8 mouse cellular contexts compared by ENCODE assay signal in genomic region chr3:80913779-80914284, GRCm38 (mm10). TPM values are rescaled to one million over a fixed set of nuclear protein-coding genes. Genes with fewer than 3 reads are reported as not detected.
A peak's percentile ranks its signal among the peaks of the same experiment; 100 is the strongest.
DNase-seq lines count a peak whose midpoint lies in the region; ATAC-seq and TF ChIP-seq lines count a peak whose summit lies in the region.

No protein-coding gene starts in this region.

- peak overlapping the region; percentile 89 for H3K4me2 ChIP-seq in limb, embryonic 15.5 days
- H3K4me2 ChIP-seq in stomach, postnatal 0 days (replicated peaks; ENCODE audit: low read depth): peak overlapping the region; percentile 98

- H3K9ac ChIP-seq in limb, embryonic 15.5 days: peak overlapping the region; percentile 76
- H3K9ac ChIP-seq in stomach, postnatal 0 days (ENCODE audit: low read length): no peak overlapping the region

- TF ChIP-seq CTCF in stomach, postnatal 0 days (IDR thresholded peaks at IDR 0.05; ENCODE audit: low read depth): no peak

- peaks cover 8% of the 10 kb centered on the region for H3K4me1 ChIP-seq in megakaryocyte, embryonic 14.5 days
- peaks cover 5% of the 10 kb centered on the region; the same call in 1 of the 2 replicates for H3K4me1 ChIP-seq in limb, embryonic 15.5 days
- no peaks in the 10 kb centered on the region for H3K4me1 ChIP-seq in stomach, postnatal 0 days (replicated peaks; ENCODE audit: control insufficient read depth, insufficient read depth)

- peaks cover 22% of the 10 kb centered on the region for H3K27me3 ChIP-seq in megakaryocyte, embryonic 14.5 days (replicated peaks)
- no peaks in the 10 kb centered on the region for H3K27me3 ChIP-seq in limb, embryonic 15.5 days
- no peaks in the 10 kb centered on the region for H3K27me3 ChIP-seq in stomach, postnatal 0 days (ENCODE audit: control insufficient read depth, insufficient read depth, low read length)

- no peak for TF ChIP-seq EP300 in stomach, postnatal 0 days (optimal IDR thresholded peaks at IDR 0.05)

- peak overlapping the region; percentile 83 for H3K4me3 ChIP-seq in megakaryocyte, embryonic 14.5 days (replicated peaks)
- peak overlapping the region; percentile 74 for H3K4me3 ChIP-seq in limb, embryonic 15.5 days
- H3K4me3 ChIP-seq in stomach, postnatal 0 days (ENCODE audit: low read depth, low read length): peak overlapping the region; percentile 59

- peaks cover 6% of the 10 kb centered on the region; the same call in 1 of the 2 replicates for H3K9me3 ChIP-seq in megakaryocyte, embryonic 14.5 days
- H3K9me3 ChIP-seq in limb, embryonic 15.5 days: no peaks in the 10 kb centered on the region
- H3K9me3 ChIP-seq in stomach, postnatal 0 days (ENCODE audit: control insufficient read depth, low read length): no peaks in the 10 kb centered on the region

- no peaks in the 10 kb centered on the region for H3K36me3 ChIP-seq in megakaryocyte, embryonic 14.5 days (replicated peaks; ENCODE audit: low read length)
- no peaks in the 10 kb centered on the region for H3K36me3 ChIP-seq in limb, embryonic 15.5 days
- H3K36me3 ChIP-seq in stomach, postnatal 0 days (ENCODE audit: control insufficient read depth, insufficient read depth, low read length): no peaks in the 10 kb centered on the region

- H3K27ac ChIP-seq in limb, embryonic 15.5 days: no peak overlapping the region
- H3K27ac ChIP-seq in stomach, postnatal 0 days (replicated peaks): no peak overlapping the region

- WGBS in limb, embryonic 15.5 days: 17% methylated on average over 6 of the region's 6 CpGs
- WGBS in stomach, postnatal 0 days: 29% methylated on average over 6 of the region's 6 CpGs

- ATAC-seq in megakaryocyte, adult 5-6 weeks (ENCODE audit: poor library complexity, severe bottlenecking): no peak
- ATAC-seq in limb, embryonic 15.5 days (ENCODE audit: insufficient number of reproducible peaks, low FRiP score, low TSS enrichment, low read depth): no peak
- ATAC-seq in stomach, postnatal 0 days (ENCODE audit: low FRiP score, low TSS enrichment): no peak

- peak; percentile 62 for DNase-seq in cerebellum, adult 9-10 months
- DNase-seq in cerebellum, adult 11 months: no peak
- no peak for DNase-seq in stomach, postnatal 0 days (ENCODE audit: low spot score)
- no peak for DNase-seq in ovary, adult 18-20 months (ENCODE audit: low spot score)
- no peak for DNase-seq in urinary bladder, postnatal 4 days (ENCODE audit: low spot score in 2 of 2)

RNA-seq across cellular contexts. Expression of gene Glrb, which starts 0.4 kb away (rescaled TPM):
- polyA plus RNA-seq in megakaryocyte, embryonic 14.5 days (2012; ENCODE audit: insufficient read depth, low replicate concordance): not detected in 2 replicates
- not detected in 2 replicates for total RNA-seq in megakaryocyte, adult 5-6 weeks (2015)
- total RNA-seq in megakaryocyte, adult 5-6 weeks (2017): not detected in 2 replicates
- polyA plus RNA-seq in limb, embryonic 15.5 days (2015; fragmentation: Nextera tagmentation; extraction: Ambion mirVana): 16.1 and 16.7 TPM in 2 replicates
- 0.92 and 1.2 TPM in 2 replicates for polyA plus RNA-seq in stomach, postnatal 0 days (2015; fragmentation: Nextera tagmentation; extraction: Ambion mirVana)
